Mouse (Mus musculus) liver, embryonic 14.5 days (tissue): ENCODE results near the gene Rcor1.

Experiments
- CTCF ChIP-seq: IDR thresholded peaks from 2 replicates; pipeline ENCODE4 v1.5.1; 2016; ENCODE audit warnings: antibody characterized with exemption, low read depth, control low read depth
- EP300 ChIP-seq: IDR thresholded peaks from 2 replicates; pipeline ENCODE4 v1.6.1; 2016; ENCODE audit warnings: antibody characterized with exemption, low read depth

DNA sequence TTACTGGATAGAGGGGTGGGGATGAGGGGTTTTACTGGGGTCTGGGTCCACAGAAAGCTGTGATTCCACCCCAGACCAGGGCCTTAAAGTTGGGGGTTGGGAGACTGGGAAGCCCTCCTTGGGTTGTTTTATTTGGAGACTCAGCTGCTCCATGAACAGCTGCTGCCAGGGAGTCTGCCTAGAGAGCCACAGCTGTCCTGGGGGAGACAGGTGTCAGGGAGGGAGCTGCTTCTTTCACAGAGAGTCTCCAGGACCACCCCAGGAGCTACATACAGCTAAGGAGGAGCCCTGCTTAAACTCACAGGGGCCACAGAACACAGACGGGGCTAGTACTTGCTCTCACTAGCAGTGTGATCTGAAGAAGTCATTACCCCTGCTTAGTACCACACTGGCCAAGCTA is 18.0 kb upstream of the Rcor1 start:
- TF ChIP-seq EP300 (no peak), CTCF (no peak)
